Mouse (Mus musculus) megakaryocyte, adult 5-6 weeks (primary cell): ENCODE results near the gene Cts6. TPM values are rescaled to one million over a fixed set of nuclear protein-coding genes. Genes with fewer than 3 reads are reported as not detected.
"Not testable (repeated sequence)": the region's sequence is repeated elsewhere in the genome, so short reads cannot be mapped to it uniquely, and the experiment has no call there.

Experiments used
- ATAC-seq: 2 replicates; pipeline ENCODE4 v1.8.0; 2016; ENCODE audit warnings: mild to moderate bottlenecking, inconsistent platforms; ENCODE audit not compliant: poor library complexity, severe bottlenecking
- total RNA-seq, 2 experiments: library from RNA; stranded (forward) in 1 of 2; stranded (reverse) in 1 of 2; fragments of 153-499, 151-499 nt in 1 of 2; fragments of 221-1000, 200-1000 nt in 1 of 2; gene quantifications; 2 replicates each; pipeline versions ENCODE4 v1.2.3 to v1.2.4; 2015 to 2017

Cts6 gene
- total RNA-seq (2015): not detected in 2 replicates
- not detected in 2 replicates for total RNA-seq (2017)

DNA sequence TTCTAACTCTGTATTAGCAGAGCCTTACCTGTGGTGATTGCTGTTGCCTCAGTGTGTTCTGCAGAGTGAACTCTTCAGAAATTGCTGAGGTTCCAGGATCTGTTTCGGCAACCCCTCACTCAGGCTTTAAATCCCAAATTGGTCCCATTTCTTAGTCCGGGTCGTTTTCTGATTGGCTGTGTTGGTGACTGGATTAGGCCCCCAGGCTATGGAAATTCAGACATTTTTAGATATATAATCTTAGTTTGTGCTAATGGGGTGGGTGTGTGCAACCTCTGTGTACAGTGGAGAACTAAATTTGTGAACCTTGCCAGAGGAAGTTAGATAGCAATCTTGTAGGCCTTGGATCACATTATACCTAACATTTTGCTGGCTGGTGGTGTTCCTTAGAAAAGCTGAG, at the start of gene Cts6:
Cts6 (minus strand) TSS at position 101 of the 400 bp plus-strand sequence.
- ATAC-seq: no peak

DNA sequence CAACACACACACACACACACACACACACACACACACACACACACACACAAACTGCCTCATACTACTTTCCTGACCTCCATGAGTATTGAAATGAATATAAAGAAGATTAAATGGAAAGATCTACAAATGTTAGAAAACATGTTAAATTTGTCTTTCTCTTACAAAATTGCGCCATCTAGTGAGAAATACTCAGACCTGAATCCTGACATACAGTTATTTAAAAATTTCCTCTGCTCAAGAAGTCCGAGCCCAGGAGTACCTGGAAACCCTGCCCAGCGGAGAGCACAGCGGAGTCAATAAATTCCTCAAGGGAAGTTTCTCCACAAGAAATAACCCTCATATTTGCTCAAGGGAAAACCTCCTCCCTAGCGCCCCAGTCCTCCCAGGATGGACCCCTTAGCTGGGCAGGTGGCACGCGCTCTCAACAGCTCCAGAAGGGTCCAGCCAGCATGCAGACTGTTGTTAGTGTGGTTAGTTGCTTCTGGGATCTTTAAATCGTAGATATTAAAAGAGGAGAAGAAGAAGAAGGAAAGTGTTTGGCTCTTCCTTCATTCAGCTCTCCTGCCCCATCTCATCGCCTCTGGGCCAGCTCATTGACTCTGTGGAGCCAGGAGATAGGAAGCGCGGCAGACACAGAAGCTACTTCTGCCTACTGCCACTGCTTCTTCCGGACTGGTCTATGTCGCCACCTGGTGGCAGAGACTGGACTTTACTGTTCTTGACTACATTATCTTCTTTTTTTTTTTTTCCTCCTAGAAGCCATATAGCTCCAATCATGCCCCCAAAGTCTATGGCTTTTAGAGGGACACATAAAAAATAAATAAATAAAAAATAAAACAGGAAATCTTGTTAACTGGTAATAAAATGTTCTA, 38.1 kb upstream of the Cts6 start:
- peak; percentile 95 for ATAC-seq

- not testable (repeated sequence) for ATAC-seq
Observed at GRCm38 (mm10) chr13:61185151-61185933, 17.9 kb downstream of the Cts6 start.

GRCm38 (mm10) chr13:61164622-61165021, 38.6 kb downstream of the Cts6 start:
- ATAC-seq: no peak

DNA sequence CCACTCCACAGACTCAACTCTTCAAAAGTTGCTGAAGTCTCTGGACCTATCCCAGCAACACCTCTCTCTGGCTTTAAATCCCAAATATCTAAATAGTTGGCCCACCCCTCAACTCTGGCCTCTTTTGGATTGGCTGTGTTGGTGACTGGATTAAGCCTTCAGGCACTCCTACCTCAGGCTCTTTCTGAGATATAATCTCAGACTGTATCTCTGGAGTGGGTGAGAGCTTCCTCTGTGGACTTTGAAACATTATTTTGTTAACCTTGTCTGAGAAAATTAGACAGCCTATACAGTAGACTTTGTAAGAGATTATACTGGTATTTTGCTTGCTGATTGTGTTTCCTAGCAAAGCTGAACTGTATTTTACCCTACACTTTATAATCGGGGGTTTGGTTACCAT, 39.1 kb downstream of the Cts6 start, which contains the start of gene Ctsr:
Ctsr (minus strand) TSS at position 101 of the 400 bp plus-strand sequence.
- no peak for ATAC-seq

Other genes starting within 250 kb of the Cts6 start
- gene Ctsj, start 197.5 kb downstream of the Cts6 start, total RNA-seq (2015): not detected in 2 replicates
- gene Ctsj, start 197.5 kb downstream of the Cts6 start, total RNA-seq (2017): not detected in 2 replicates
- gene Ctsq, start 162.8 kb downstream of the Cts6 start, total RNA-seq (2015): not detected in 2 replicates
- not detected in 2 replicates for gene Ctsq, start 162.8 kb downstream of the Cts6 start, total RNA-seq (2017)
- not detected in 2 replicates for gene Ctsr, start 39.2 kb downstream of the Cts6 start, total RNA-seq (2015)
- not detected in 2 replicates for gene Ctsr, start 39.2 kb downstream of the Cts6 start, total RNA-seq (2017)
- not detected in 2 replicates for gene Cts8, start 51.9 kb upstream of the Cts6 start, total RNA-seq (2015)
- not detected in 2 replicates for gene Cts8, start 51.9 kb upstream of the Cts6 start, total RNA-seq (2017)
- not detected in 2 replicates for gene Gm49398, start 85.4 kb upstream of the Cts6 start, total RNA-seq (2015)
- not detected in 2 replicates for gene Gm49398, start 85.4 kb upstream of the Cts6 start, total RNA-seq (2017)
- not detected in 2 replicates for gene Cts7, start 154.8 kb upstream of the Cts6 start, total RNA-seq (2015)
- not detected in 2 replicates for gene Cts7, start 154.8 kb upstream of the Cts6 start, total RNA-seq (2017)